Mouse (Mus musculus): ENCODE measurements at regions not wholly inside any gene's neighbourhood (a gene's known extent, or its start where the extent isn't known, plus 50 kb on each side); places are given as distances from the start of the nearest gene placed in this dataset.

- no peaks in the 10 kb centered on the region for H3K36me3 ChIP-seq (ENCODE audit: control insufficient read depth, insufficient read depth, low read length)
- no peak overlapping the region for H3K4me2 ChIP-seq (ENCODE audit: low read length)
- no peak overlapping the region for H3K9ac ChIP-seq (ENCODE audit: low read depth, low read length)
- H3K4me1 ChIP-seq (ENCODE audit: control insufficient read depth, insufficient read depth, low read depth, low read length), result no peaks in the 10 kb centered on the region
- 82% methylated on average over 15 of the region's 15 CpGs for WGBS
- no peak for ATAC-seq
- no peaks in the 10 kb centered on the region for H3K27me3 ChIP-seq (replicated peaks; ENCODE audit: control insufficient read depth, insufficient read depth, low read length)
- no peak overlapping the region for H3K4me3 ChIP-seq (ENCODE audit: low read length)
- no peak overlapping the region for H3K27ac ChIP-seq (ENCODE audit: low read depth, low read length)
- no peaks in the 10 kb centered on the region for H3K9me3 ChIP-seq (ENCODE audit: control insufficient read depth, low read length)
These were observed 352.8 kb upstream of the Nt5c1b start for GRCm38 (mm10) chr12:10016710-10017581.

DNA sequence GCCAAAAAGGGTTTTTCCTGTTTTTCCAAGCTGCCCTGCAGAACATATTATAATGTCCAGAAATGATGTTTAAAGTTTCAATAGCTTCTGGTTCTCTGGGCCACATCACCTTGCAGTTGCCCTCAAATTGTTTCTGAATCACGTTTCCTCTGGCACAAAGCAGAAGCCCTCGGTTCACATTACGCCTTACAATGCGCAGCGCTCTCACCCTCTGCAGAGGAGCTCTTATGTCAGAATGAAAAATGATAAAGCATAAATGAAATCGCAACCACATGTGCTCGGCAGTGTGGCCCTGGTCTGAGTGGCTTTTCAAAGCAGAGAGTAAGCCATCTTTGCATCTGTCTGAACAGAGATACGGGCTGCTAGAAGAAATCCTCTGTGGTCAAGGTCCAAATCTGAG, 334.3 kb upstream of the Nt5c1b start:
- Histone ChIP-seq H3K9me3 (ENCODE audit: control insufficient read depth, low read length) (no peaks in the 10 kb centered on the region), H3K27ac (ENCODE audit: low read depth, low read length) (no peak overlapping the region), H3K9ac (ENCODE audit: low read depth, low read length) (no peak overlapping the region), H3K4me1 (ENCODE audit: control insufficient read depth, insufficient read depth, low read depth, low read length) (no peaks in the 10 kb centered on the region), H3K36me3 (ENCODE audit: control insufficient read depth, insufficient read depth, low read length) (no peaks in the 10 kb centered on the region), H3K4me2 (ENCODE audit: low read length) (no peak overlapping the region), H3K4me3 (ENCODE audit: low read length) (no peak overlapping the region), H3K27me3 (replicated peaks; ENCODE audit: control insufficient read depth, insufficient read depth, low read length) (no peaks in the 10 kb centered on the region)
- no peak for ATAC-seq
- WGBS, result 75% methylated on average over 8 of the region's 8 CpGs

GRCm38 (mm10) chr12:10062006-10062514, 307.7 kb upstream of the Nt5c1b start:
- H3K36me3 ChIP-seq (ENCODE audit: control insufficient read depth, insufficient read depth, low read length), result no peaks in the 10 kb centered on the region
- H3K4me3 ChIP-seq (ENCODE audit: low read length), result no peak overlapping the region
- H3K9me3 ChIP-seq (ENCODE audit: control insufficient read depth, low read length), result no peaks in the 10 kb centered on the region
- 58% methylated on average over 1 of the region's 1 CpGs for WGBS
- no peak overlapping the region for H3K4me2 ChIP-seq (ENCODE audit: low read length)
- H3K27ac ChIP-seq (ENCODE audit: low read depth, low read length), result no peak overlapping the region
- no peak for ATAC-seq
- H3K27me3 ChIP-seq (replicated peaks; ENCODE audit: control insufficient read depth, insufficient read depth, low read length), result no peaks in the 10 kb centered on the region
- H3K4me1 ChIP-seq (ENCODE audit: control insufficient read depth, insufficient read depth, low read depth, low read length), result no peaks in the 10 kb centered on the region
- no peak overlapping the region for H3K9ac ChIP-seq (ENCODE audit: low read depth, low read length)

- no peak overlapping the region for H3K27ac ChIP-seq (ENCODE audit: low read depth, low read length)
- H3K4me3 ChIP-seq (ENCODE audit: low read length), result no peak overlapping the region
- ATAC-seq, result no peak
- no peaks in the 10 kb centered on the region for H3K27me3 ChIP-seq (replicated peaks; ENCODE audit: control insufficient read depth, insufficient read depth, low read length)
- no peak overlapping the region for H3K4me2 ChIP-seq (ENCODE audit: low read length)
- H3K9me3 ChIP-seq (ENCODE audit: control insufficient read depth, low read length), result no peaks in the 10 kb centered on the region
- H3K36me3 ChIP-seq (ENCODE audit: control insufficient read depth, insufficient read depth, low read length), result no peaks in the 10 kb centered on the region
- 71% methylated on average over 5 of the region's 5 CpGs for WGBS
- H3K4me1 ChIP-seq (ENCODE audit: control insufficient read depth, insufficient read depth, low read depth, low read length), result no peaks in the 10 kb centered on the region
- H3K9ac ChIP-seq (ENCODE audit: low read depth, low read length), result no peak overlapping the region
These were observed 291.4 kb upstream of the Nt5c1b start for GRCm38 (mm10) chr12:10078341-10078740.

DNA sequence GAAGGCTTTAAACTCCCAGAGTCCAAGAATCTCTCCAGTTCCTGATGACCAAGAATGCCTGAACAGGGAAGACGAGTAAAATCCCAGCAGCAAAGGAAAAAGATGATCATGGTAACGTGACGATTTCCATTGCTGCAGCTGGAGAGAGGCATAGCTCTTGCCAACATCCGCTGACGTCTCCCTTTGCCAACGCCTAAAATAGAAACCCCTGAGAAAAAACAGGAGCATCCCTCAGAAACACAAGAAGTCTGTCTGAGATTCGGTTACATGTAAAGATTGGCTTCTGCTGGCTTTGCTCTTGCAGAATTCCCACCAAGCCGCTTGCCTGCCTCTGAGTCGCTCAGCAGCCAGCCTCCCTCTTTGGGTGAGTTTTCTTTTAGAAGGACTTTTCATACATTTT, 290.3 kb upstream of the Nt5c1b start:
- no peak overlapping the region for H3K27ac ChIP-seq (ENCODE audit: low read depth, low read length)
- no peak overlapping the region for H3K4me3 ChIP-seq (ENCODE audit: low read length)
- no peak for ATAC-seq
- WGBS, result 76% methylated on average over 9 of the region's 9 CpGs
- no peaks in the 10 kb centered on the region for H3K27me3 ChIP-seq (replicated peaks; ENCODE audit: control insufficient read depth, insufficient read depth, low read length)
- H3K9ac ChIP-seq (ENCODE audit: low read depth, low read length), result no peak overlapping the region
- H3K36me3 ChIP-seq (ENCODE audit: control insufficient read depth, insufficient read depth, low read length), result no peaks in the 10 kb centered on the region
- no peaks in the 10 kb centered on the region for H3K9me3 ChIP-seq (ENCODE audit: control insufficient read depth, low read length)
- no peak overlapping the region for H3K4me2 ChIP-seq (ENCODE audit: low read length)
- no peaks in the 10 kb centered on the region for H3K4me1 ChIP-seq (ENCODE audit: control insufficient read depth, insufficient read depth, low read depth, low read length)

GRCm38 (mm10) chr12:10112874-10113453, 256.8 kb upstream of the Nt5c1b start:
- H3K27me3 ChIP-seq (replicated peaks; ENCODE audit: control insufficient read depth, insufficient read depth, low read length), result no peaks in the 10 kb centered on the region
- H3K9me3 ChIP-seq (ENCODE audit: control insufficient read depth, low read length), result no peaks in the 10 kb centered on the region
- H3K36me3 ChIP-seq (ENCODE audit: control insufficient read depth, insufficient read depth, low read length), result no peaks in the 10 kb centered on the region
- H3K9ac ChIP-seq (ENCODE audit: low read depth, low read length), result no peak overlapping the region
- no peak overlapping the region for H3K27ac ChIP-seq (ENCODE audit: low read depth, low read length)
- no peak overlapping the region for H3K4me2 ChIP-seq (ENCODE audit: low read length)
- 88% methylated on average over 1 of the region's 1 CpGs for WGBS
- no peak for ATAC-seq
- H3K4me3 ChIP-seq (ENCODE audit: low read length), result no peak overlapping the region
- no peaks in the 10 kb centered on the region for H3K4me1 ChIP-seq (ENCODE audit: control insufficient read depth, insufficient read depth, low read depth, low read length)

- no peak for ATAC-seq
- Histone ChIP-seq H3K9me3 (ENCODE audit: control insufficient read depth, low read length) (no peaks in the 10 kb centered on the region), H3K9ac (ENCODE audit: low read depth, low read length) (no peak overlapping the region), H3K36me3 (ENCODE audit: control insufficient read depth, insufficient read depth, low read length) (no peaks in the 10 kb centered on the region), H3K4me3 (ENCODE audit: low read length) (no peak overlapping the region), H3K4me2 (ENCODE audit: low read length) (no peak overlapping the region), H3K27me3 (replicated peaks; ENCODE audit: control insufficient read depth, insufficient read depth, low read length) (no peaks in the 10 kb centered on the region), H3K27ac (ENCODE audit: low read depth, low read length) (no peak overlapping the region), H3K4me1 (ENCODE audit: control insufficient read depth, insufficient read depth, low read depth, low read length) (no peaks in the 10 kb centered on the region)
- 74% methylated on average over 2 of the region's 2 CpGs for WGBS
These were observed 247.7 kb upstream of the Nt5c1b start for GRCm38 (mm10) chr12:10122102-10122501.

- 71% methylated on average over 3 of the region's 3 CpGs for WGBS
- Histone ChIP-seq H3K4me2 (ENCODE audit: low read length) (no peak overlapping the region), H3K9me3 (ENCODE audit: control insufficient read depth, low read length) (no peaks in the 10 kb centered on the region), H3K27ac (ENCODE audit: low read depth, low read length) (no peak overlapping the region), H3K9ac (ENCODE audit: low read depth, low read length) (no peak overlapping the region), H3K4me3 (ENCODE audit: low read length) (no peak overlapping the region), H3K4me1 (ENCODE audit: control insufficient read depth, insufficient read depth, low read depth, low read length) (no peaks in the 10 kb centered on the region), H3K27me3 (replicated peaks; ENCODE audit: control insufficient read depth, insufficient read depth, low read length) (no peaks in the 10 kb centered on the region), H3K36me3 (ENCODE audit: control insufficient read depth, insufficient read depth, low read length) (no peaks in the 10 kb centered on the region)
- ATAC-seq, result no peak
These were observed 241.7 kb upstream of the Nt5c1b start for GRCm38 (mm10) chr12:10127995-10128573.

GRCm38 (mm10) chr12:10134141-10134540, 235.6 kb upstream of the Nt5c1b start:
- WGBS, result 69% methylated on average over 3 of the region's 3 CpGs
- Histone ChIP-seq H3K4me1 (ENCODE audit: control insufficient read depth, insufficient read depth, low read depth, low read length) (no peaks in the 10 kb centered on the region), H3K4me3 (ENCODE audit: low read length) (no peak overlapping the region), H3K9ac (ENCODE audit: low read depth, low read length) (no peak overlapping the region), H3K27ac (ENCODE audit: low read depth, low read length) (no peak overlapping the region), H3K36me3 (ENCODE audit: control insufficient read depth, insufficient read depth, low read length) (no peaks in the 10 kb centered on the region), H3K9me3 (ENCODE audit: control insufficient read depth, low read length) (no peaks in the 10 kb centered on the region), H3K27me3 (replicated peaks; ENCODE audit: control insufficient read depth, insufficient read depth, low read length) (no peaks in the 10 kb centered on the region), H3K4me2 (ENCODE audit: low read length) (no peak overlapping the region)
- ATAC-seq, result no peak

Data from hindbrain, embryonic 16.5 days (tissue).